Mouse (Mus musculus): Measurements from ENCODE around the gene Cnr2.

The Cnr2 gene

GRCm38 (mm10) chr4:135875991-135876582, 19.1 kb upstream of the Cnr2 start:
- peak; percentile 92 for DNase-seq (ENCODE audit: low read depth, low spot score)

GRCm38 (mm10) chr4:135876583-135877020, 18.6 kb upstream of the Cnr2 start:
- peak; percentile 96 for DNase-seq (ENCODE audit: low read depth, low spot score)

GRCm38 (mm10) chr4:135877742-135878141, 17.5 kb upstream of the Cnr2 start:
- DNase-seq (ENCODE audit: low read depth, low spot score), result peak; percentile 31

- DNase-seq (ENCODE audit: low read depth, low spot score), result no peak
Observed at GRCm38 (mm10) chr4:135879021-135879420, 16.2 kb upstream of the Cnr2 start.

GRCm38 (mm10) chr4:135880018-135880417, 15.2 kb upstream of the Cnr2 start:
- no peak for DNase-seq (ENCODE audit: low read depth, low spot score)

- DNase-seq (ENCODE audit: low read depth, low spot score), result no peak
Observed at GRCm38 (mm10) chr4:135880576-135880975, 14.6 kb upstream of the Cnr2 start.

- no peak for DNase-seq (ENCODE audit: low read depth, low spot score)
Observed at GRCm38 (mm10) chr4:135882023-135882422, 13.2 kb upstream of the Cnr2 start.

GRCm38 (mm10) chr4:135883401-135883851, 11.8 kb upstream of the Cnr2 start:
- no peak for DNase-seq (ENCODE audit: low read depth, low spot score)

GRCm38 (mm10) chr4:135883881-135884516, 11.2 kb upstream of the Cnr2 start:
- DNase-seq (ENCODE audit: low read depth, low spot score), result no peak

GRCm38 (mm10) chr4:135884531-135884930, 10.7 kb upstream of the Cnr2 start:
- DNase-seq (ENCODE audit: low read depth, low spot score), result no peak

- DNase-seq (ENCODE audit: low read depth, low spot score), result no peak
Observed at GRCm38 (mm10) chr4:135885676-135886075, 9.5 kb upstream of the Cnr2 start.

- no peak for DNase-seq (ENCODE audit: low read depth, low spot score)
Observed at GRCm38 (mm10) chr4:135886184-135886583, 9.0 kb upstream of the Cnr2 start.

- no peak for DNase-seq (ENCODE audit: low read depth, low spot score)
Observed at GRCm38 (mm10) chr4:135888448-135889057, 6.6 kb upstream of the Cnr2 start.

- no peak for DNase-seq (ENCODE audit: low read depth, low spot score)
Observed at GRCm38 (mm10) chr4:135889146-135889883, 5.9 kb upstream of the Cnr2 start.

- DNase-seq (ENCODE audit: low read depth, low spot score), result peak; percentile 77
Observed at GRCm38 (mm10) chr4:135889884-135890283, 5.3 kb upstream of the Cnr2 start.

GRCm38 (mm10) chr4:135891539-135891938, 3.7 kb upstream of the Cnr2 start:
- DNase-seq (ENCODE audit: low read depth, low spot score), result no peak

GRCm38 (mm10) chr4:135892884-135893283, 2.3 kb upstream of the Cnr2 start:
- DNase-seq (ENCODE audit: low read depth, low spot score), result no peak

- no peak for DNase-seq (ENCODE audit: low read depth, low spot score)
Observed at GRCm38 (mm10) chr4:135896157-135896556, 963 bp downstream of the Cnr2 start.

GRCm38 (mm10) chr4:135898380-135899049, 3.3 kb downstream of the Cnr2 start:
- DNase-seq (ENCODE audit: low read depth, low spot score), result peak; percentile 82

GRCm38 (mm10) chr4:135899050-135899448, 3.9 kb downstream of the Cnr2 start:
- no peak for DNase-seq (ENCODE audit: low read depth, low spot score)

GRCm38 (mm10) chr4:135900008-135900407, 4.8 kb downstream of the Cnr2 start:
- DNase-seq (ENCODE audit: low read depth, low spot score), result peak; percentile 85
